10 mouse cellular contexts compared by ENCODE assay signal in genomic region chr17:57061069-57061468, GRCm38 (mm10). TPM values are rescaled to one million over a fixed set of nuclear protein-coding genes. Genes with fewer than 3 reads are reported as not detected.
DNase-seq lines count a peak whose midpoint lies in the region; ATAC-seq and TF ChIP-seq lines count a peak whose summit lies in the region.
"Had no signal": no experiment of that assay in that cellular context is flagged by ENCODE, and none has a peak within 500 bp of the region (broad histone marks: within the 10 kb centered on the region; RNA-seq: fewer than 3 reads in every experiment).

No protein-coding gene starts in this region.

- TF ChIP-seq POLR2A in cerebellum, adult 2 months (IDR thresholded peaks at IDR 0.05; ENCODE audit: borderline replicate concordance, insufficient read depth, low read length) = no peak

- no peak for TF ChIP-seq CTCF in cerebellum, adult 2 months (IDR thresholded peaks at IDR 0.05; ENCODE audit: borderline replicate concordance, insufficient read depth, low read depth, low read length)

- peak overlapping the region; percentile 93 for H3K4me2 ChIP-seq in kidney, embryonic 15.5 days

- 46% methylated on average over 10 of the region's 10 CpGs for WGBS in cerebellum, adult 2 months
- 40% methylated on average over 10 of the region's 10 CpGs for WGBS in kidney, embryonic 15.5 days

- no peak overlapping the region for H3K9ac ChIP-seq in kidney, embryonic 15.5 days

- DNase-seq in cerebellum, adult 2 months = peak in 1 of 2 experiments; percentile 45
- no peak for DNase-seq in cerebellum, postnatal 36 days
- peak; percentile 32 for DNase-seq in ovary, postnatal 36 days (ENCODE audit: low spot score)
- DNase-seq in ovary, postnatal 10 days (ENCODE audit: low spot score) = no peak
- peak; percentile 24 for DNase-seq in neural tube, embryonic 10.5 days (ENCODE audit: extremely low spot score, low spot score)
- DNase-seq in layer of hippocampus, postnatal 10 days (ENCODE audit: low spot score in 2 of 2) = no peak

- no peak overlapping the region for H3K27ac ChIP-seq in cerebellum, adult 2 months (ENCODE audit: insufficient read depth, low read length)
- H3K27ac ChIP-seq in kidney, embryonic 15.5 days = peak overlapping the region; percentile 84

- H3K9me3 ChIP-seq in kidney, embryonic 15.5 days (replicated peaks) = no peaks in the 10 kb centered on the region

- peak overlapping the region; percentile 20 for H3K4me3 ChIP-seq in cerebellum, adult 2 months (replicated peaks; ENCODE audit: insufficient read depth, low read depth, low read length)
- peak overlapping the region; percentile 84 for H3K4me3 ChIP-seq in kidney, embryonic 15.5 days (replicated peaks)

- no peak for ATAC-seq in kidney, embryonic 15.5 days (replicated peaks; ENCODE audit: low FRiP score)
- ATAC-seq in monocyte, adult 5-6 weeks (replicated peaks; ENCODE audit: insufficient number of reproducible peaks, low FRiP score, low TSS enrichment, poor library complexity, severe bottlenecking) = no peak

- H3K36me3 ChIP-seq in kidney, embryonic 15.5 days = peaks cover 11% of the 10 kb centered on the region; the same call in 1 of the 2 replicates

- peaks cover 9% of the 10 kb centered on the region for H3K4me1 ChIP-seq in cerebellum, adult 2 months (ENCODE audit: control insufficient read depth, insufficient read depth, low read length)
- peaks cover 37% of the 10 kb centered on the region for H3K4me1 ChIP-seq in kidney, embryonic 15.5 days

- no peaks in the 10 kb centered on the region for H3K27me3 ChIP-seq in cerebellum, adult 2 months (ENCODE audit: control insufficient read depth, insufficient read depth, low read length)
- H3K27me3 ChIP-seq in kidney, embryonic 15.5 days = peaks cover 33% of the 10 kb centered on the region

RNA-seq across cellular contexts. Expression of gene Slc25a23, which starts 1.4 kb away (rescaled TPM):
- polyA plus RNA-seq in cerebellum, adult 2 months (2012; rRNA removed) = 178 and 211 TPM in 2 replicates
- polyA plus RNA-seq in kidney, embryonic 15.5 days (2015; fragmentation: Nextera tagmentation; extraction: Ambion mirVana) = 11.4 and 12.9 TPM in 2 replicates
- 100 to 1,000 TPM; 308 to 317 TPM for total RNA-seq in layer of hippocampus, postnatal 10 days (2021)
- 0.21 to 1.7 TPM (median 1.3 TPM) in 3 replicates for total RNA-seq in monocyte, adult 5-6 weeks (2017)

RNA-seq across cellular contexts. Expression of gene Crb3, which starts 2.2 kb away (rescaled TPM):
- 2.8 and 3.3 TPM in 2 replicates for polyA plus RNA-seq in cerebellum, adult 2 months (2012; rRNA removed)
- 49.9 and 52.7 TPM in 2 replicates for polyA plus RNA-seq in kidney, embryonic 15.5 days (2015; fragmentation: Nextera tagmentation; extraction: Ambion mirVana)
- total RNA-seq in layer of hippocampus, postnatal 10 days (2021) = 1 to 10 TPM in 1 of 2 experiments, under 1 TPM in 1; 0.45 to 1.1 TPM
- 1.4 TPM in 1 of 3 replicates, not detected in the others for total RNA-seq in monocyte, adult 5-6 weeks (2017)
- polyA plus RNA-seq: C2C12 had no signal

RNA-seq across cellular contexts. Expression of gene Dennd1c, which starts 17.2 kb away (rescaled TPM):
- polyA plus RNA-seq in cerebellum, adult 2 months (2012; rRNA removed) = 1.1 and 2.1 TPM in 2 replicates
- 4.7 and 6.0 TPM in 2 replicates for polyA plus RNA-seq in kidney, embryonic 15.5 days (2015; fragmentation: Nextera tagmentation; extraction: Ambion mirVana)
- 1 to 10 TPM; 1.2 to 1.9 TPM for total RNA-seq in layer of hippocampus, postnatal 10 days (2021)
- 32.3 to 86.7 TPM (median 48.3 TPM) in 3 replicates for total RNA-seq in monocyte, adult 5-6 weeks (2017)
- polyA plus RNA-seq: C2C12 had no signal

RNA-seq across cellular contexts. Expression of gene Slc25a41, which starts 19.6 kb away (rescaled TPM):
- polyA plus RNA-seq in cerebellum, adult 2 months (2012; rRNA removed) = 0.17 and 0.29 TPM in 2 replicates
- 0.26 TPM in 1 of 2 replicates, not detected in the other for polyA plus RNA-seq in kidney, embryonic 15.5 days (2015; fragmentation: Nextera tagmentation; extraction: Ambion mirVana)
- not detected for total RNA-seq in layer of hippocampus, postnatal 10 days (2021)
- total RNA-seq in monocyte, adult 5-6 weeks (2017) = not detected in 3 replicates
- polyA plus RNA-seq: C2C12; spleen, adult 2 months had no signal

RNA-seq across cellular contexts. Expression of gene Tubb4a, which starts 26.5 kb away (rescaled TPM):
- 1,121 and 1,177 TPM in 2 replicates for polyA plus RNA-seq in cerebellum, adult 2 months (2012; rRNA removed)
- 23.6 and 29.4 TPM in 2 replicates for polyA plus RNA-seq in kidney, embryonic 15.5 days (2015; fragmentation: Nextera tagmentation; extraction: Ambion mirVana)
- total RNA-seq in layer of hippocampus, postnatal 10 days (2021) = 100 to 1,000 TPM; 487 to 549 TPM
- total RNA-seq in monocyte, adult 5-6 weeks (2017) = 0.58 to 1.4 TPM in 2 of 3 replicates, not detected in the other

Comparison
In these comparisons a context has a peak if more than half of its experiments do, and no peak if none do; other contexts are left out.
1. DNase-seq: peak in ovary, postnatal 36 days (single experiment) and neural tube, embryonic 10.5 days (single experiment); none in cerebellum, postnatal 36 days (0 of 2), ovary, postnatal 10 days (single experiment) and layer of hippocampus, postnatal 10 days (0 of 2).
2. RNA of gene Slc25a23, which starts 1.4 kb away (total RNA-seq): 308 to 317 TPM in layer of hippocampus, postnatal 10 days; 0.21 to 1.7 TPM in monocyte, adult 5-6 weeks; every median in the first group is over 100 times any median in the second.
3. RNA of gene Dennd1c, which starts 17.2 kb away (total RNA-seq): 32.3 to 86.7 TPM in monocyte, adult 5-6 weeks; 1.2 to 1.9 TPM in layer of hippocampus, postnatal 10 days; every median in the first group is over 10 times any median in the second.